Mouse (Mus musculus) liver, adult 2 months (tissue): ENCODE measurements at regions not wholly inside any gene's neighbourhood (a gene's known extent, or its start where the extent isn't known, plus 50 kb on each side); places are given as distances from the start of the nearest gene placed in this dataset.

Experiments
- DNase-seq: peaks from one replicate; pipeline ENCODE4 v3.0.0-alpha.2; 2011; ENCODE audit warnings: low read depth, low spot score; ENCODE audit errors: extremely low read depth
- H3K27ac ChIP-seq: fragments of 200-500 bp; replicated peaks from 2 replicates; pipeline ENCODE4 v1.5.1; 2012; ENCODE audit warnings: low read depth, mild to moderate bottlenecking, control low read depth, inconsistent platforms, low read length; ENCODE audit not compliant: insufficient read depth
- H3K27me3 ChIP-seq: fragments of 200-500 bp; 2 replicates; pipeline ENCODE4 v1.6.1; 2012; ENCODE audit warnings: mild to moderate bottlenecking, moderate library complexity, low read length, inconsistent platforms; ENCODE audit not compliant: control insufficient read depth, insufficient read depth
- H3K36me3 ChIP-seq: fragments of 200-500 bp; 2 replicates; pipeline ENCODE4 v1.6.1; 2012; ENCODE audit warnings: low read length, inconsistent platforms; ENCODE audit not compliant: control insufficient read depth, insufficient read depth
- H3K4me1 ChIP-seq: fragments of 200-500 bp; 2 replicates; pipeline ENCODE4 v1.6.1; 2011; ENCODE audit warnings: low read length; ENCODE audit not compliant: control insufficient read depth, insufficient read depth
- H3K4me3 ChIP-seq: fragments of 200-500 bp; 2 replicates; pipeline ENCODE4 v1.5.1; 2011; ENCODE audit warnings: low read depth, mild to moderate bottlenecking, control low read depth, low read length, moderate library complexity; ENCODE audit not compliant: insufficient read depth
- H3K79me2 ChIP-seq: fragments of 200-500 bp; 2 replicates; pipeline ENCODE4 v1.6.1; 2012; ENCODE audit warnings: inconsistent platforms, mild to moderate bottlenecking, low read length, moderate library complexity; ENCODE audit not compliant: control insufficient read depth, insufficient read depth
- H3K9ac ChIP-seq: fragments of 200-500 bp; 2 replicates; pipeline ENCODE4 v1.6.1; 2012; ENCODE audit warnings: low read depth, mild to moderate bottlenecking, control low read depth, inconsistent platforms, low read length
- CTCF ChIP-seq: fragments of 200-500 bp; IDR thresholded peaks from 2 replicates; pipeline ENCODE4 v1.5.1; 2011; ENCODE audit warnings: low read depth, low read length, control low read depth
- POLR2A ChIP-seq: fragments of 200-500 bp; IDR thresholded peaks from 2 replicates; pipeline ENCODE4 v1.6.1; 2011; ENCODE audit warnings: low read length, control low read depth; ENCODE audit not compliant: insufficient read depth; ENCODE audit errors: extremely low read depth
- WGBS: fragments of 180-500 bp; shearing (Covaris S2); methylation state at CpG from one replicate; pipeline ENCODE4 v1.1.7; 2018; 5-methylcytosine and 5-hydroxymethylcytosine counted together

DNA sequence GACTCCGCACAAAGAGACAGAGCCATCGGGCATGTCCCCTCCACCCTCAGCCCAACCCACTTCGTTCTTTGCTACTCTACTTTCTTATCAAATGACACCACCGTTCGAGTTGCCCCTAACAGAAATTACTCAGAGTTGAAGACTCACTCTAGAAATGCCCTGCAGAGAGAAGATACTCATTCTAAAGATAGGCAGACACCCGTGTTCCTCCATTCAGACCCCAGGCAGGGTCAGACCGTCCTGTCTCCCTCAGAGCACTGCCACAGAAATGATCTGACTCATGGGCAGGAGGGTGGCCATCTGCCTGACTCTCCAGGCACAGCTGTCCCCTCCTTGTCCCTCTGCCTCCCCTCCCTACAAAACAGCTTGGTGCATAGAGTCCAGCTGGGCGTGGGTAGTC, 185.6 kb downstream of the Setd4 start:
- no peak overlapping the region for H3K27ac ChIP-seq
- 82% methylated on average over 8 of the region's 8 CpGs for WGBS

DNA sequence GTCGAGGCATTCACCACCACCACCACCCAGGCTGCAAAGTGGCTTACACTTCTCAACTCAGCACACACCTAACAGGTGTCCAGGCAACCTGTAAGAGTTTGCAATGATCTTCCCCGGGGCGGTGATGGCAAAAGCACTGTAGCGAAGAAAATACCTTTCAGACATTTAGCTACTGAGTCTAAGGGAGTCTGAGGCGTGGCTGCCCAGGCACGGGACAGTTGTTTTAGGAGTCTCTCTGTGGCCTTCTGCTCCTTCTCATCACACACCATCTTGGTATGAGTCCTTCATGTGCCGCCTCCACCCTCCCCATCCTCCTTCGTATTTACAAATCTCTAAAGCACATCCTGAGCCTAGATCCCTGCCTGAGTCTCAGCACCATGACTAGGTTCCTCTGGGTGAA, 186.0 kb downstream of the Setd4 start:
- TF ChIP-seq POLR2A (no peak), CTCF (no peak)
- H3K36me3 ChIP-seq = no peaks in the 10 kb centered on the region
- DNase-seq = no peak
- no peak overlapping the region for H3K4me3 ChIP-seq
- 0 out of 2 replicates have a peak, but pooled peaks cover under 1% of the 10 kb centered on the region for H3K27me3 ChIP-seq
- H3K4me1 ChIP-seq = no peaks in the 10 kb centered on the region
- H3K79me2 ChIP-seq = no peaks in the 10 kb centered on the region
- H3K27ac ChIP-seq = no peak overlapping the region
- no peak overlapping the region for H3K9ac ChIP-seq
- WGBS = 86% methylated on average over 8 of the region's 8 CpGs

More for the DNA sequence above, 185.6 kb downstream of the Setd4 start:
- 0 out of 2 replicates have a peak, but pooled peaks cover 2% of the 10 kb centered on the region for H3K27me3 ChIP-seq
- no peaks in the 10 kb centered on the region for H3K4me1 ChIP-seq
- no peaks in the 10 kb centered on the region for H3K79me2 ChIP-seq
- H3K4me3 ChIP-seq = no peak overlapping the region
- no peak for DNase-seq
- no peak overlapping the region for H3K9ac ChIP-seq
- no peaks in the 10 kb centered on the region for H3K36me3 ChIP-seq
- TF ChIP-seq CTCF (no peak), POLR2A (no peak)

GRCm38 (mm10) chr16:93392024-93392675, 211.7 kb downstream of the Setd4 start:
- no peak overlapping the region for H3K27ac ChIP-seq
- no peaks in the 10 kb centered on the region for H3K4me1 ChIP-seq
- no peak overlapping the region for H3K4me3 ChIP-seq
- DNase-seq = no peak
- H3K27me3 ChIP-seq = no peaks in the 10 kb centered on the region
- H3K79me2 ChIP-seq = no peaks in the 10 kb centered on the region
- H3K9ac ChIP-seq = no peak overlapping the region
- H3K36me3 ChIP-seq = no peaks in the 10 kb centered on the region
- TF ChIP-seq CTCF = no peak
- no peak for TF ChIP-seq POLR2A
- WGBS = 65% methylated on average over 16 of the region's 16 CpGs

GRCm38 (mm10) chr16:93387578-93388116, 216.2 kb downstream of the Setd4 start:
- Histone ChIP-seq H3K9ac (no peak overlapping the region), H3K27me3 (no peaks in the 10 kb centered on the region), H3K4me3 (no peak overlapping the region), H3K4me1 (no peaks in the 10 kb centered on the region), H3K36me3 (no peaks in the 10 kb centered on the region), H3K27ac (no peak overlapping the region), H3K79me2 (no peaks in the 10 kb centered on the region)
- TF ChIP-seq CTCF (no peak), POLR2A (no peak)
- no peak for DNase-seq
- 76% methylated on average over 11 of the region's 11 CpGs for WGBS

DNA sequence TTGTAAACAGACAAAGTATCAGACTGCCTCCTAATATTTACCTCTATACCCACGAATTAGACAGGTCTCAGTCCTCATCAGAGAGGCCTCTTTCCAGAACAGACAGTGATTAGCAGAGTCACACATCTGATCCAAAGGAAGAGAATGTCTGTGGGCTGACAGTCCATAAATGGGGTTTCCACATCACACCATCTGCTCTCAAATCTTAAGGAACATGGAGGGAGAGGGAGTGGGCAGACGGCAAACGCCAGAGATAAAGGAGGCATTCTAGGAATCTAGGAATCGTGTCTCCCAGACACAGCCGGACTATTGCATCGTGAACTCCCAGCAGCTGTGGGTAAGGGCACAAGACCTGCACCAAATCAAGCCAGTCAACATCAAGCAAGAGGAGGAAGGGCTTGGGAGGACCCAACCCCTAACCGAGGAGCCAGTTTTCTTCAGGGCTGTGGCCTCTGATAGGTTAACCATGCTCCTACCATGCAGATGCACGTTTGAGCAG, 219.8 kb downstream of the Setd4 start:
- no peaks in the 10 kb centered on the region for H3K36me3 ChIP-seq
- no peaks in the 10 kb centered on the region for H3K4me1 ChIP-seq
- TF ChIP-seq CTCF (no peak), POLR2A (no peak)
- no peak overlapping the region for H3K27ac ChIP-seq
- H3K79me2 ChIP-seq = no peaks in the 10 kb centered on the region
- H3K27me3 ChIP-seq = no peaks in the 10 kb centered on the region
- H3K9ac ChIP-seq = no peak overlapping the region
- no peak overlapping the region for H3K4me3 ChIP-seq
- DNase-seq = no peak
- 47% methylated on average over 8 of the region's 8 CpGs for WGBS

- H3K4me3 ChIP-seq = no peak overlapping the region
- TF ChIP-seq POLR2A (no peak), CTCF (no peak)
- WGBS = 87% methylated on average over 3 of the region's 3 CpGs
- H3K4me1 ChIP-seq = no peaks in the 10 kb centered on the region
- DNase-seq = no peak
- H3K27ac ChIP-seq = no peak overlapping the region
- H3K27me3 ChIP-seq = no peaks in the 10 kb centered on the region
- H3K9ac ChIP-seq = no peak overlapping the region
- no peaks in the 10 kb centered on the region for H3K36me3 ChIP-seq
- H3K79me2 ChIP-seq = no peaks in the 10 kb centered on the region
Observed at GRCm38 (mm10) chr16:93382945-93383344, 220.9 kb downstream of the Setd4 start.
